Mouse (Mus musculus) layer of hippocampus, adult 8-10 months (tissue): ENCODE results near the gene Olfr324. TPM values are rescaled to one million over a fixed set of nuclear protein-coding genes. Genes with fewer than 3 reads are reported as not detected.
A peak's percentile ranks its signal among the peaks of the same experiment; 100 is the strongest.

Experiments used
- DNase-seq, 2 experiments: peaks; one replicate each; pipeline ENCODE4 v3.0.0; 2022; ENCODE audit warnings: low spot score in 2 of 2
- total RNA-seq, 4 experiments: library from RNA; stranded (reverse); gene quantifications; 2 replicates each; pipeline ENCODE4 v1.2.4; 2022

The Olfr324 gene
- total RNA-seq, 4 experiments from 2014 or later: not detected

- DNase-seq: no peak
Measured at GRCm38 (mm10) chr11:58634878-58635277, 40.0 kb downstream of the Olfr324 start.

DNA sequence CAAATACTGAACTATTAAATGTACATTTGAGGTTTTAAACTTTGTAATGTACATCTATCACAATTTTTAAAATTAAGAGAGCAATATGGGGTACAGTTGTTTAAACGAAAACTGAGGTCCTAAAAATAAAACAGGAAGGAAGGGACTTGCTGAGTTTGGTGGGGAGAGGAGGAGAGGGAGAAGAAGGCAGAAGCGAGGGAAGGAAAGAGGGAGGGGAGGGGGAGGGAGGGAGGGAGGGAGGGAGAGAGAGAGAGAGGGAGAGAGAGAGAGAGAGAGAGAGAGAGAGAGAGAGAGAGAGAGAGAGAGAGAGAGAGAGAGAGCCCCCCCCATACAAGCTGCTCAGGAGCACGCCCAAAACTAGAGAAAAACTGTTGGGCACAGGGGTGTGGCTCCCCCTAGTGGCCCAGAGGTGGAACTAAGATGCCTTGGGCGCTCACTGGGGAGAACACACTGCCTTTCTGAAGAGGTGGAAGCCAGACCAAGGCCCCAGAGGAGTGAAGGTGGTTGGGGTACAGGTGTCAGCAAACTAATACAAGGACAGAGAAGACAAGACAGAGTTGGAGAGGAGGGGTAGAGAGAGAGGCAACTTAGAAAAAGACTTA is 41.6 kb downstream of the Olfr324 start:
- DNase-seq: peak; percentile 20 to 32

DNA sequence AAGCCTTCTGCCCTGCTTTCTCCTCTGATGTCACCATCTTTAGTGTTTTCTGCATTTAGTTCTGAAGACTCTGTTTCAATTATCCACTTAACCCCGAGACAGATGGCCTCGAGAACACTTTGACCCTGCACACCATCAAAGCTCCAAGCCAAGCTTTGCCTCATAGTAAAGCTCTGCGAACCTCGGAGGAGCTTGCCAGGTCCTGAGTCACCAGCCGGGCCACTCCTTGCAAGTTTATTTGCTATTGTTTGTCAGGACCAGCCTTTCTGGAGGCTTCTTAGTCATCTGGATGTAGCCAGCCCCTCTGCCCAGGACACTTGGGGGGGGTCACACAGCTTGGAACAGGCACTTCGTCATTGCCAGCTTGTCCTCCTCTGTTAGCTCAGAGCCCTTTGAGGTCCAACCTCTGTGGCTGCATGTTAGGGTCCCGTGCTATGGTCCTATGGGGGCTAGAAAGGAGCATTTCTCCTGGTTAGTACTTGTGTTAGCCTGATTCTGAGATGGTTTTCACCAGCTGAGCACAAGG is 43.3 kb downstream of the Olfr324 start:
- no peak for DNase-seq

DNA sequence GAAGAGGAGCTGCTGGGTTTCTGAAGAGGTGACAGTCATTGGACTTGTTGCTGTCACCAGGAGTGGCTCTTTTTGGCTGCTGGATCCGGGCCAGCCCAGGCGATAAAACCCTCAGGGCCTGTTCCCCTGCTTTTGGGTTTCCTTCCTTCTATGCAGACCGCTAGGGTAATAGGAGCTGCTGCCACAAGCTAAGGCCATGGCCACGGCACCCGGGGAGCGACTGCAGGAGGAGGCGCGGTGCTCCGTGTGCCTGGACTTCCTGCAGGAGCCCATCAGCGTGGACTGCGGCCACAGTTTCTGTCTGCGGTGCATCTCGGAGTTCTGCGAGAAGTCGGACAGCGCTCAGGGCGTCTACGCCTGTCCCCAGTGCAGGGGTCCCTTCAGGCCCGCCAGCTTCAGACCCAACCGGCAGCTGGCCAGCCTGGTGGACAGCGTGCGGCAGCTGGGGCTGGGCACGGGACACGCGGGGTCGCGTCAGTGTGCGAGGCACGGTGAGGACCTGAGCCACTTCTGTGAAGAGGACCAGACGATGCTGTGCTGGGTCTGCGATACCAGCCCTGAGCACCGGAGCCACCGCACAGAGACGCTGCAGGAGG is 45.5 kb downstream of the Olfr324 start, which contains the start of gene Trim58:
Gene Trim58, plus strand, starts transcription at position 194 of the 596 bp plus-strand sequence.
- no peak for DNase-seq

- no peak for DNase-seq
Measured at GRCm38 (mm10) chr11:58641057-58641456, 46.1 kb downstream of the Olfr324 start.

- DNase-seq: no peak
Measured at GRCm38 (mm10) chr11:58641638-58642358, 46.9 kb downstream of the Olfr324 start.

- DNase-seq: peak in 1 of 2 experiments; percentile 18
Measured at GRCm38 (mm10) chr11:58643350-58643749, 48.4 kb downstream of the Olfr324 start.

Other genes with a start within 250 kb of the Olfr324 start
- gene Lypd8, start 216.1 kb upstream of the Olfr324 start, total RNA-seq: under 1 TPM in 1 of 4 experiments, not detected in 3; 0.29 TPM
- gene 1810065E05Rik, start 174.0 kb upstream of the Olfr324 start, total RNA-seq: not detected
- not detected for gene Gm12253, start 162.6 kb upstream of the Olfr324 start, total RNA-seq
- not detected for gene Lypd9, start 142.2 kb upstream of the Olfr324 start, total RNA-seq
- gene Olfr30, start 132.8 kb upstream of the Olfr324 start, total RNA-seq: not detected
- not detected for gene Olfr332, start 102.6 kb upstream of the Olfr324 start, total RNA-seq
- not detected for gene Olfr331, start 92.5 kb upstream of the Olfr324 start, total RNA-seq
- not detected for gene Olfr330, start 60.3 kb upstream of the Olfr324 start, total RNA-seq
- gene Olfr329-ps, start 48.7 kb upstream of the Olfr324 start, total RNA-seq: not detected
- gene Olfr328, start 39.5 kb upstream of the Olfr324 start, total RNA-seq: under 1 TPM; 0.11 to 0.35 (median 0.23) TPM
- not detected for gene Olfr224, start 24.6 kb upstream of the Olfr324 start, total RNA-seq
- gene Olfr325, start 17.4 kb upstream of the Olfr324 start, total RNA-seq: not detected
- not detected for gene 2210407C18Rik, start 21.0 kb downstream of the Olfr324 start, total RNA-seq
- not detected for gene Olfr323, start 35.4 kb downstream of the Olfr324 start, total RNA-seq
- under 1 TPM in 2 of 4 experiments, not detected in 2; 0.14 to 0.19 TPM for gene Trim58, start 45.4 kb downstream of the Olfr324 start, total RNA-seq
- gene Olfr322, start 63.7 kb downstream of the Olfr324 start, total RNA-seq: not detected
- not detected for gene Olfr320, start 86.0 kb downstream of the Olfr324 start, total RNA-seq
- gene Olfr319, start 104.0 kb downstream of the Olfr324 start, total RNA-seq: under 1 TPM in 1 of 4 experiments, not detected in 3; 0.43 TPM
- under 1 TPM in 2 of 4 experiments, not detected in 2; 0.09 to 0.16 TPM for gene Olfr318, start 128.9 kb downstream of the Olfr324 start, total RNA-seq
- under 1 TPM in 3 of 4 experiments, not detected in 1; 0.19 to 0.76 (median 0.43) TPM for gene Olfr317, start 144.1 kb downstream of the Olfr324 start, total RNA-seq
- gene Olfr316, start 157.6 kb downstream of the Olfr324 start, total RNA-seq: 1 to 10 TPM in 2 of 4 experiments, under 1 TPM in 2; 0.59 to 1.8 (median 1.2) TPM
- gene Olfr315, start 178.1 kb downstream of the Olfr324 start, total RNA-seq: not detected
- not detected for gene Olfr314, start 187.8 kb downstream of the Olfr324 start, total RNA-seq
- 1 to 10 TPM; 5.4 to 7.7 (median 6.4) TPM for gene Fam183b, start 206.8 kb downstream of the Olfr324 start, total RNA-seq
- gene Olfr313, start 219.9 kb downstream of the Olfr324 start, total RNA-seq: not detected
- not detected for gene Olfr312, start 234.1 kb downstream of the Olfr324 start, total RNA-seq
- not detected for gene Olfr311, start 244.1 kb downstream of the Olfr324 start, total RNA-seq